Mouse (Mus musculus): ENCODE results near the gene Zfp825.
"Not testable (repeated sequence)": the region's sequence is repeated elsewhere in the genome, so short reads cannot be mapped to it uniquely, and the experiment has no call there.

- not testable (repeated sequence) for TF ChIP-seq CTCF (conservative IDR thresholded peaks at IDR 0.05; ENCODE audit: low read length); POU5F1 (IDR thresholded peaks at IDR 0.05; ENCODE audit: borderline replicate concordance, low read length); NANOG (IDR thresholded peaks at IDR 0.05; ENCODE audit: borderline replicate concordance, low read length)
These were observed 14.2 kb upstream of the Zfp825 start for GRCm38 (mm10) chr13:74507981-74508380.
